Mouse (Mus musculus) embryonic facial prominence, embryonic 10.5 days (tissue): ENCODE results near the gene Acot6. TPM values are rescaled to one million over a fixed set of nuclear protein-coding genes. Genes with fewer than 3 reads are reported as not detected.

Experiments used
- DNase-seq: peaks from one replicate; pipeline ENCODE4 v3.0.0-alpha.2; 2017; ENCODE audit warnings: low spot score
- H3K27ac ChIP-seq: fragments of 300-500 bp; sonication (generic); replicated peaks from 2 replicates; pipeline ENCODE4 v1.5.1; 2016; ENCODE audit warnings: mild to moderate bottlenecking
- H3K27me3 ChIP-seq: fragments of 300-500 bp; sonication (generic); replicated peaks from 2 replicates; pipeline ENCODE4 v1.6.1; 2016; ENCODE audit warnings: low read depth, mild to moderate bottlenecking; ENCODE audit not compliant: poor library complexity, severe bottlenecking
- H3K36me3 ChIP-seq: fragments of 300-500 bp; sonication (generic); replicated peaks from 2 replicates; pipeline ENCODE4 v1.6.1; 2016; ENCODE audit warnings: mild to moderate bottlenecking, moderate library complexity
- H3K4me1 ChIP-seq: fragments of 300-500 bp; sonication (generic); 2 replicates; pipeline ENCODE4 v1.6.1; 2016
- H3K4me3 ChIP-seq: fragments of 300-500 bp; sonication (generic); 2 replicates; pipeline ENCODE4 v1.5.1; 2016; ENCODE audit warnings: mild to moderate bottlenecking, moderate library complexity
- H3K9me3 ChIP-seq: fragments of 300-500 bp; sonication (generic); 2 replicates; pipeline ENCODE4 v1.6.1; 2016; ENCODE audit warnings: mild to moderate bottlenecking
- WGBS: fragments of 180-500 bp; shearing (Covaris S2); methylation state at CpG from one replicate; pipeline ENCODE4 v1.1.7; 2016; 5-methylcytosine and 5-hydroxymethylcytosine counted together
- polyA plus RNA-seq: library from polyadenylated mRNA; unstranded; fragments of >200 nt; fragmentation: Nextera tagmentation; extraction: Ambion mirVana; gene quantifications from 2 replicates; pipeline ENCODE4 v1.2.1, GENCODE M21; 2016

Gene Acot6
- polyA plus RNA-seq, 1 experiment from 2014 or later, result 0.81 TPM

DNA sequence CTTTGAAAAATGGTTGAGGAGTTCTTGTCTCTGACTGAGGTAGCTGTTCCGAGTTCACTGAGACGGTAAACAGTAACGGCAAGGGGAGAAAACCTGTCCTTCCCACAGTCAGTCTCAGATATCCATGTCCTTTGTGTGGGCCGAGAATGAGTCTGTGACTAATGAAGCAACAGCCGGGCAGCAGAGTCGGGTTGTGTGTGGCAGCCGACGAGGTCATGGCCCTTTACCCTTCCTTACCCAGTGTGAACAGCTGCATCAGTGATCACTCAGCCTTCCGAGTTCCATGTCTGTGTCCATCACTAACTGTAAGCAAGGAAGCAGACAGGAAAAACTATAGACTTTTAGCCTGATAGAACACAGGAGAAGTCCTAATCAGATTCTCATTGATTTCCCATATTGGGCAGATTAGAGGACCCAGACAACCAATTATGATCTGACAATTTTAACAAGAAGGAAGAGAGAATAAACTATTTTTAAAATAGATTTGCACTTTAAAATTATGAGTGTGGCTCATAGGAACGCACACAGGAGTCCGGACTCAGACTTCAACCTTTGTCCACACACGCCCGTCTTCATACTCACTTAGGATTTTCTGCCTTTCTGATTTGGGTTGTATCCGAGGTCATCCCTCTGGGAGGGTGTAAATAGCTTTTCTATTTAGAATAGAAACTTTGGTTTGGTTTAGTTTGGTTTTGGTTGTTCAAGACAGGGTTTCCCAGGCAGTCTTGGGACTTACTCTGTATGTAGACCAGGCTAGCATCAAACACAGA, 42.0 kb downstream of the Acot6 start:
- Histone ChIP-seq H3K4me3 (no peak overlapping the region), H3K27me3 (no peaks in the 10 kb centered on the region), H3K9me3 (no peaks in the 10 kb centered on the region), H3K4me1 (peaks cover 17% of the 10 kb centered on the region), H3K27ac (no peak overlapping the region), H3K36me3 (peaks cover 29% of the 10 kb centered on the region)
- WGBS, result 56% methylated on average over 14 of the region's 14 CpGs
- no peak for DNase-seq

DNA sequence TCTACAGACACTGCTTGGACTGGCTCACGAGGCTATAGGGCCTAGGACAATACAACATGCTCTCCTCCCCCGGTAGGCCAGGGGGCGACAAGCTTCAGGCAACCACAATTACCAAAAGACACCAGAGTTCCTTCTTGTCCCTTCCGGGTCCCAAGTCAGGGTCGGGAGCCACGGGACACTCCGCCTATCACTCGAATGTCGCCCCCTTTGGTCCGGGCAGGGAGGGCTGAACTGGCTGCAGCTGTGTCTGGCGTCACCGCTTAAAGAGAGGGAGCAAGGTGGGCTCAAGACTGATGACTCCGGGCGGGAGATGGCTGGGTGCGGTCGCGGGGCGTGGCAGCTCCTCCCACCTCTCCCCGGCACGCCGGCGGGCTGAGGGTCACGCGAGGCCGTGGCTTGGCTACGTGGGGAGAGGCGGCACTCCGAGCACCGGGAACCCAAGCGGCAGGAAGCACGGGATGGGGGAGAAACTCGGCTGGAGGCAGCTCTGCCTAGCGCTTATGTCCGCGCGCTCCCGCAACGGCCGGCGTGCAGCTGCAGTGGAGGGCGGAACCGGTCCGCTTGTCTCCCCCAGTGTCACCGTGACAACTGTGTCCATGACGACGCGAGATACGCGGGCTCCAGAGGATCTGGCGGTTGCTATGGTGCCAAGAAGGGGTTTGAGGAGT, 47.6 kb downstream of the Acot6 start, which contains the start of gene Pnma1:
Pnma1 (minus strand) TSS at position 536 of the 668 bp plus-strand sequence.
- no peaks in the 10 kb centered on the region for H3K9me3 ChIP-seq
- peak within 1 kb of the TSS; percentile 69 for H3K4me3 ChIP-seq
- peaks cover 43% of the 10 kb centered on the region for H3K36me3 ChIP-seq
- H3K27ac ChIP-seq, result peak within 1 kb of the TSS; percentile 83
- no peaks in the 10 kb centered on the region for H3K27me3 ChIP-seq
- peak; percentile 87 for DNase-seq
- H3K4me1 ChIP-seq, result peaks cover 25% of the 10 kb centered on the region
- WGBS, result under 1% methylated on average over 50 of the region's 50 CpGs

DNA sequence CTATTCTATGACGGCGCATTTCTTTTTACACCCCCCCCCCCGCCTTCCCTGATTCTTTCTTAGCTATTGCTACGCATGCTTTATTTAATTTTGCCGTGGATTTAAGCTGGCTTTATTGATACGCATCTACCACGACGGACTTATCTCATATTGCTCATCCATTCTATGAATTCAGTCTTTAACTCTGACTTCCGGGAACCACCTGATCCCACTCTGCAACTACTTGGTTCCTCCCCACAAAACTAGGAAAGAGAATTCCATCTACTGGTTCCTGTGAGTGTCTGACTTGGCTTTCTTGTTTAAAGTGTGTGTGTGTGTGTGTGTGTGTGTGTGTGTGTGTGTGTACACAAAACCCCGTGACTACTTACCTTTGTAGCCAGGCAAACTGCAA, 48.2 kb downstream of the Acot6 start:
- no peaks in the 10 kb centered on the region for H3K9me3 ChIP-seq
- WGBS, result 20% methylated on average over 10 of the region's 10 CpGs
- peaks cover 47% of the 10 kb centered on the region for H3K36me3 ChIP-seq
- H3K4me3 ChIP-seq, result peak overlapping the region; percentile 69
- H3K27me3 ChIP-seq, result no peaks in the 10 kb centered on the region
- DNase-seq, result no peak
- peaks cover 25% of the 10 kb centered on the region for H3K4me1 ChIP-seq
- no peak overlapping the region; the same call in 1 of the 2 replicates for H3K27ac ChIP-seq

DNA sequence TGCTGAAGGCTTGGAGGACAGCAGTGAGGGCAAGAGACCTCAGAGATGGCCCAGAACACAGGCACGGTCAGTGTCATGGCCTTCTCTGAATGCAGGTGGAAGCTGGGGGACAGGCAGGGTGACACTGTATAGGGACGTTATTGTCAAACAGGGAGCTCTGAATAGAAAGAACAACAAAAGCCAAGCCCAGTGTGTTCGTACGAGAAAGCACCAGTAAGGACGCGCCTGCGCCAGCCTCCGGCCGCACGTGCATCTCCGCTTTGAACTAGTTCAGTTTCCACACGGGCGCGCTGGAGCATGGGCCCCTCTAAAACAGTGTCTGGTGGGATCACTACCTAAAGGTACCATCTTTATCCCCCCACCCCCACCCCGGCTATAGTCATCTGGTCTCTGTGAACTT, 49.5 kb downstream of the Acot6 start:
- Histone ChIP-seq H3K4me1 (peaks cover 25% of the 10 kb centered on the region), H3K9me3 (no peaks in the 10 kb centered on the region), H3K27ac (no peak overlapping the region), H3K36me3 (peaks cover 55% of the 10 kb centered on the region), H3K27me3 (no peaks in the 10 kb centered on the region), H3K4me3 (no peak overlapping the region)
- no peak for DNase-seq
- WGBS, result 84% methylated on average over 15 of the region's 15 CpGs

DNA sequence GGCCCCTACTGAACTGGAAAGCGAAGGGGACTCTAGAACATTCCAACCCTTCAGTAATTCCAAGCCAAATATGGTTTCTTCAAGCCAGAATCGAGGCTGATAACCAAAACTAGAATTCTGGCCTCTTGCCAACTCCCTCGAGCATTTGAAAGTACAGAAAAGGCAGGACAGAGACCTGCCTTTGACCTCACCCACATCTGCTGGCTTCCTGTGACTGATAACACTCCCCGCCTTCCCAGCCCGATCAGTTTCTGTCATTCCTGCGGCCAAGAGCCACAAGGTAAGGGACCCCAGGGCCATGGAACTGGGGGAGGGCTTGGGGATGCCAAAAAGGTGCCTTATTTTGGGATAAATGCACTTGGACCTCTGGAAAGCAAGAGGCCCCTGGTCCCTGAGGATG, 50.5 kb downstream of the Acot6 start:
- 84% methylated on average over 6 of the region's 6 CpGs for WGBS
- H3K4me1 ChIP-seq, result peaks cover 25% of the 10 kb centered on the region
- H3K27ac ChIP-seq, result no peak overlapping the region
- no peaks in the 10 kb centered on the region for H3K27me3 ChIP-seq
- no peaks in the 10 kb centered on the region for H3K9me3 ChIP-seq
- no peak overlapping the region for H3K4me3 ChIP-seq
- peaks cover 65% of the 10 kb centered on the region for H3K36me3 ChIP-seq
- DNase-seq, result no peak

DNA sequence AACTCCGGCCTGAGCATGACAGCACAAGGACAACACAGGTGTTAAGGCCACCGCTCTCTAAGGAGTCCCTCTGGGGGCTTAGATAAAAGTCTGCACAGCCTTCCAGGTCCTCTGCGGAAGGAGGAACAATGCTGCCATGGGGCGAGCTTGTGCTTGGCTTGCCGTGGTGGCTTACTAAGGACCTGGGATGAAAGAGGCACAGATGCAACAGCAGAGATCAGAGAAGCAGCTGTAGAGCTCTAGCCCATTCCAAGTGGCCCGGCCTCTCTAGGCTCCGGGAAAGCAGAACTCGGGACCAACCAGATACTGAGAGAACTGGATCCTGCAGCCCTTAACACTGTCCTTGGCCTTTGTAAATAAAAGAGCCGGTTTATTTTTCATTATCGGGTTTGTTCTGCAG, 51.5 kb downstream of the Acot6 start:
- DNase-seq, result no peak
- Histone ChIP-seq H3K4me3 (no peak overlapping the region), H3K4me1 (peaks cover 21% of the 10 kb centered on the region), H3K9me3 (no peaks in the 10 kb centered on the region), H3K27ac (no peak overlapping the region), H3K36me3 (peaks cover 68% of the 10 kb centered on the region), H3K27me3 (no peaks in the 10 kb centered on the region)
- 91% methylated on average over 10 of the region's 10 CpGs for WGBS

DNA sequence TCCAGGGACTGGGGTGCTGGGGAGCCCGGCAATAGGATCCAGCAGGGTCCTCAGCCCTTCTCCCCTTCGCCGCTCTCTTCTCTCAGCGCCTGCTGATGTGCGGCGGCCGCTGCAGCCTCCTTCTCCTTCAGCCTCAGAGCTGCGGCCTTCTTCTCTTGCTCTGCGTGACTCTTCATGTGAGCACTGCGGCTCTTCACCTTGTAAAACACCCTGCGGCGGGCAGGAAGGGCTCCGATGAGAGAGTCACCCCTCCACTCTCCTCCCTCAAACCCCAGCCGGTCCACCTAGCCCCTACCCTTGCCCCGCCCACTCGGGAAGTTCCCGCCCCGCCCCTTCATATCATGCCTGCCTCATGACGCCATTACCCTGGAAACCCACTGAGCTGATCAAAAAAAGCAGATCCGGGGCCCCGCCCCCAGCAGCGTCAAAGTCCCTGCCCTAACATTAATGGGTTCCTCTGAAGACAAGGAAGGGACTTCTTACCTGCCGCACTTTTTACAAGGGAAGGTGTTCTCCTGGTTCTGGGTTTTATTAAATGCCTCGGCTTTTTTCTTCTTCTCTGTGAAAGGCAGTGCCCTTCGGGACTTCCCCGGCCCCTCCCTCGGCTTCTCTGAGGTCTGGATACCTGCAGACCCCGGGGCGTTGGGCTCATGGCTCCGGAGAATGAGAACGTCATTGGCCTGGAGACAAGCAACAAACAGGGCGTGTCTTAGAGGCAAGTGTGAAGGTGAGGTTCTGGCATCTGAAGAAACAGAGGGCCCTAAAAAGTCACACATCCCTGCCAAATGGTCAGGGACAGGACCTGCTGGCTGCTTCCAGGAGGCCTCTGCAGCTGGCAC, 52.1 kb downstream of the Acot6 start:
- DNase-seq, result no peak
- Histone ChIP-seq H3K4me1 (peaks cover 17% of the 10 kb centered on the region), H3K9me3 (no peaks in the 10 kb centered on the region), H3K4me3 (no peak overlapping the region), H3K36me3 (peaks cover 73% of the 10 kb centered on the region), H3K27ac (no peak overlapping the region), H3K27me3 (no peaks in the 10 kb centered on the region)
- 81% methylated on average over 32 of the region's 32 CpGs for WGBS

DNA sequence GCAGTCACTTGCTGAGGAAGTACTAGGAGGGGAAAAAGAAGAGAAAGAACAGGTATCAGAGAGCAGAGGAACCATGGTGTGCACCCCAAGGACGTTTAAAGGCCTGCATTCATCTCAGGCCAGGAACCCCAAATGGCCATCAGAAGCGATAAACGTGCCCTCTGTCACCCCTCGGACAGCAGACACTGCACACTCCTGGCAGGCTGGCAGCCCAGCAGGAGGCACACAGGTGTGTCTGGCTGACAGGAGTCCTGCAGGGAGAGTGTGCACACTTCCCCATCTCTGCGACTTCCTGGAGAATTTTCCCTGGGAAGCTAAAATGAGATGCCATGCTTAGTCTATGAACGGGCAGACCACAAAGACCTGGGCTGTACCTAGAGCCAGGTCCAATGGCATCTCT, 53.0 kb downstream of the Acot6 start:
- 89% methylated on average over 6 of the region's 6 CpGs for WGBS
- Histone ChIP-seq H3K27ac (no peak overlapping the region), H3K36me3 (peaks cover 81% of the 10 kb centered on the region)

DNA sequence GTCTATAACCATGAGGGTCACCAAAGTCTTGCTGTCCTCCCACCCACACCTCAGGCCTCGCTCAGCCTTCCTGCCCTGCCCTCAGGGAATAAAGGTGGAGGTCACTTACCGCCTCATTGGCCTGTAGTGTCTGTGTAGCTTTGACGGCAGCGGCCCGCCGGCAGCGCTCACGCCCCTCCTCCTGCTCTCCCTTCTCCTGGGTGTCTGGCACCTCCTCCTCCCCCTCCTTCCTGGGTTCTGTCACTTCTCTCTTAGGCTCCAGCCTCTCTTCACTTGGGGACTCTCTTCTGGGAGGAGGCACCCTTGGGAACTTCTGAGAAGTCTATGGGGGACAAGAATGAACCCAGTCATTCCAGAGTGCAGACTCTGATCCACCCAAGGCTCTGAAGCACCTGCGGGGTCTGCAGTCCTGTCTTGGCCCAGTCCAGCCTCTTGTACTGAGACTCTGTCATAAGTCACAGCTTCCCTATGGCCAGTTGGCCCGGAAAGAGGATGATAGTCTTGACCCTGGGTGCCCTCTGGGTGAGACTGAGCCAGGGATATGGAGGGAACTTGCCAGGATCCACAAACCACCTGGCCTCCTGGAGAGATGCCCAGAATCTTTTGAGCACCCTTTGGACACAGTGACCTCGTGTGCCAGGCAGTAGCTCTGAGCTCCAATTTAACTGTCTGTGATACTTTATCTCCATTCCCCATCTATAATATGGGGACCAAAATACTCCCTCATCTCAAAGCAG, 54.5 kb downstream of the Acot6 start:
- H3K4me1 ChIP-seq, result no peaks in the 10 kb centered on the region
- H3K36me3 ChIP-seq, result peaks cover 94% of the 10 kb centered on the region
- H3K27me3 ChIP-seq, result no peaks in the 10 kb centered on the region
- no peak overlapping the region for H3K4me3 ChIP-seq
- no peaks in the 10 kb centered on the region for H3K9me3 ChIP-seq
- H3K27ac ChIP-seq, result no peak overlapping the region
- WGBS, result 79% methylated on average over 11 of the region's 11 CpGs
- DNase-seq, result no peak

More for the DNA sequence above, 53.0 kb downstream of the Acot6 start:
- H3K9me3 ChIP-seq, result no peaks in the 10 kb centered on the region
- H3K4me3 ChIP-seq, result no peak overlapping the region
- no peak for DNase-seq
- peaks cover 8% of the 10 kb centered on the region for H3K4me1 ChIP-seq
- H3K27me3 ChIP-seq, result no peaks in the 10 kb centered on the region

DNA sequence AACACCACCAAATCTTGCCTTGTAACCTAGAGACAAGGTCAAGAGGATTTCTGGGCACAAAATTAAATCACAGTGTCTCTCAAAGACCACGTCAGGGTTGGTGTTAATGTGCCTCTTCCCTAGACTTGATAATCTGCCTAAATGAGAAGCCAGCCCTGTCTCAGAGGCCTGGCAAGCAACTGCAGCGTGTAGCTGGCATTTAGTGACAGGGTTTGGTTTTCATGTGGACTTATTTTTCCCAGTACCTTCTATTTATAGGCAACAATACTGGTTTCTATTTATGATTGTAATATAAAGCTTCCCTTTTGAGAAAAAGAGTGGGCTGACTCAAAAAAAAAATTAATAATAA, 55.0 kb downstream of the Acot6 start:
- Histone ChIP-seq H3K4me1 (no peaks in the 10 kb centered on the region), H3K27ac (no peak overlapping the region), H3K36me3 (peaks cover 98% of the 10 kb centered on the region), H3K9me3 (no peaks in the 10 kb centered on the region), H3K27me3 (no peaks in the 10 kb centered on the region), H3K4me3 (no peak overlapping the region)
- DNase-seq, result no peak
- 88% methylated on average over 2 of the region's 2 CpGs for WGBS

DNA sequence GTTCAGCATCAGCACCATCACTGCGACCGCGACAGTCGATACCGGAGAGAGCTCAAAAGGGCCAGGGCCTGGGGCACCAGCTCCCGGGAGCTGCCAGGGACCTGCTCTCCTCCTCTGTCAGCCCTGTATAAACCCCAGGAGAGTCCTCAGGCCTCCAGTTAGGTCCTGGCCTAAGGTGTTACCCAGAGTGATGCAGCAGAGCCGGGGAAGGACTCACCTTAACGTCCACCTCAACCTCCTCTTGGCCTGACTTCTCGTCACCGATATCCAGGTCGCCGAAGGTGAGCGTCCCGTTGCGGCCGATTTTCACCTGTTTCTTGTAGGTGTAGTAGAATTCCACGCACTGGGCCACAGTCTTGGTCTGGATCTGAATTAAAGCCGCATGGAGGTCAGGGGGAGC, 55.8 kb downstream of the Acot6 start:
- Histone ChIP-seq H3K27ac (no peak overlapping the region), H3K4me3 (no peak overlapping the region), H3K4me1 (no peaks in the 10 kb centered on the region), H3K9me3 (no peaks in the 10 kb centered on the region), H3K36me3 (peaks cover 98% of the 10 kb centered on the region), H3K27me3 (no peaks in the 10 kb centered on the region)
- 91% methylated on average over 18 of the region's 18 CpGs for WGBS
- DNase-seq, result no peak

DNA sequence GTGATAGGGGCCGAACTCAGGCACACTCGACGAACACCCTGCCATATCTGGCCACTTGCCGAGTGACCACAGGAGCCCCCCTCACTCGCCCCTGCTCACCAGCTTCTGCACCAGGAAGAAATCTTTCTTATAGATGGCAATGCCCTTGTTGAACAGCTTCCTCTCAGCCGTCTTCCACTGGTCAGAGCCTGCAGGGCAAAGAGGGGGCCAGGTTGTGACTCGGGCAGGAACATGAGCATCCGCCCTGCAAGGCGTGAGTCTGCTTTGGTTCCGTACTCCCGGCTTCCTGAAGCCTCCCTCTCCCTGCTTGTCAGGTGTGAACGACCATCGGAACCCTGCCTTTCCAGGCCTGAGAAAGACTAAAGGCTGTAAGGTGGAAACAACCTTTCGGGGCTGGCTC, 57.7 kb downstream of the Acot6 start:
- H3K4me1 ChIP-seq, result peaks cover 3% of the 10 kb centered on the region; the same call in 1 of the 2 replicates
- H3K27me3 ChIP-seq, result no peaks in the 10 kb centered on the region
- DNase-seq, result no peak
- no peak overlapping the region for H3K4me3 ChIP-seq
- no peaks in the 10 kb centered on the region for H3K9me3 ChIP-seq
- no peak overlapping the region for H3K27ac ChIP-seq
- WGBS, result 92% methylated on average over 14 of the region's 14 CpGs
- peaks cover 97% of the 10 kb centered on the region for H3K36me3 ChIP-seq
